Mouse (Mus musculus): ENCODE data around the gene Il2rg. TPM values are rescaled to one million over a fixed set of nuclear protein-coding genes. Genes with fewer than 3 reads are reported as not detected.

Gene Il2rg
- 1,000 to 10,000 TPM; 1,410 to 1,592 TPM for polyA plus RNA-seq (2017; shearing (Covaris generic))

- peak; percentile 89 for ATAC-seq
Observed at GRCm38 (mm10) chrX:101268025-101268754, at the start of gene Il2rg. Il2rg (minus strand) TSS chrX:101268255.

GRCm38 (mm10) chrX:101313625-101314359, 45.7 kb upstream of the Il2rg start:
- ATAC-seq: no peak

- no peak for ATAC-seq
Observed at GRCm38 (mm10) chrX:101309299-101309698, 41.2 kb upstream of the Il2rg start.

DNA sequence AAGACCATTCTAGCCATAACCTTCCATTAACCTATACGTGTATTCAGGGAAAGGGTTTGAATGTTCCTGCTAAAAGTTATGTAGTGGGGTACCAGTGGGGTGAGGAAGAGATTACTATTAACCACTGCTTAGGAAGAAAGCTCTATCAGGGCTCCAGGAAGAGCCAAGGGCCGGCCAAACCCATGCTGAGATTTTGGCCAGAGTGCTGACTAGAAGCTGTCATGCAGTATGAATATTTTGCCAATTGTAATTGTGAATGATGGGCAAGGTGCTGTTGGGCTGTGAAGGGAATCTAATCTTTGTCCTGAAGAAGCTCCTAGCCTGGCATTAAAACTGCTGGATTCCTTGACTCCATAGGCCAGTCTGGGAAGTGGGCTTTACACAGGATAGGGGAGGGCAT, 36.6 kb upstream of the Il2rg start:
- ATAC-seq: no peak

GRCm38 (mm10) chrX:101301654-101302053, 33.6 kb upstream of the Il2rg start:
- no peak for ATAC-seq

DNA sequence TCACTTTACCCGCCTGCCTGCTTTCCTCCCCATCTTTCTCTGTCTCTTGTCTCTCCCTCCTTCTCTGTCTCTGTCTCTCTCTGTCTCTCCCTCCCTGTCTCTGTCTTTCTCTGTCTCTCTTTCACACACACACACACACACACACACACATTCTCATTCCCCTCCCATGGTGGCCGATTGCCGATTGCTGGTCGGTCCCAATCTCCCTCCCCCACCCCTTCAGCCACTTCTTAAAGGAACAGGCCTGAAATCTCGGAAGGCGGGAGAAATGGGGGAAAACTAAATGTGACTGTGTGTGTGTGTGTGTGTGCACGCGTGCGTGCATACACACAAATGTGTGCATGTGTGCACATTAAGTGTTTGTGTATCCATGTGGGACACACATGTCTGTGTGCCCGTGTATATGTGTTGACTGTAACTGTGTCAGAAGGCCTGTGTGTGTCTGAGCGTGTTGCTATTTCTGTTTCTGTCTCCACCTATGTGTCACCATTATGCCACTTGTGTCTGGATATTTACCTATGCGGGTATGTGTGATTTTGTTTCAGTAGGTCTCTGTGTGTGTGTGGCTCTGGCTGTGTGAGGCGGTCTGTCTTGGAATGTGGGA, 32.5 kb upstream of the Il2rg start:
- no peak for ATAC-seq

- no peak for ATAC-seq
Observed at GRCm38 (mm10) chrX:101299473-101300426, 31.7 kb upstream of the Il2rg start.

- ATAC-seq: no peak
Observed at GRCm38 (mm10) chrX:101299055-101299454, 31.0 kb upstream of the Il2rg start, which contains the start of gene Nlgn3. Nlgn3 (plus strand) TSS chrX:101299168.

DNA sequence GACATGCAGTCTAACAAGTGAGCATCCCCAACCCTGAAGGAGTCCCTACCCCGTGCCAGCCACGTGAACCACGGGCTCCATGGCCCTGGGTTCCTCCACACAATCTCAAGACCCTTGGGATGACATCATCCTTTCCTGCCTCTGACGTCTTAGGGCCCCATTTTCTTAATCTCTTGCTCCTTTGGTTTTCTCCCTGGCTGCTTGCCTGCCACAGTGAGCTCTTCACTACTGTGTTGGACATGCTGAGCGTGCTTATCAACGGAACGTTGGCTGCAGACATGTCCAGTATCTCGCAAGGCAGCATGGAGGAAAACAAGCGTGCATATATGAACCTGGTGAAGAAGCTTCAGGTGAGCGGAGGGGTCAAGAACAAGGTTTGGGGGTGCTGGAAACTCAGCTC, 22.1 kb upstream of the Il2rg start:
- no peak for ATAC-seq

- ATAC-seq: no peak
Observed at GRCm38 (mm10) chrX:101289037-101289436, 21.0 kb upstream of the Il2rg start.

DNA sequence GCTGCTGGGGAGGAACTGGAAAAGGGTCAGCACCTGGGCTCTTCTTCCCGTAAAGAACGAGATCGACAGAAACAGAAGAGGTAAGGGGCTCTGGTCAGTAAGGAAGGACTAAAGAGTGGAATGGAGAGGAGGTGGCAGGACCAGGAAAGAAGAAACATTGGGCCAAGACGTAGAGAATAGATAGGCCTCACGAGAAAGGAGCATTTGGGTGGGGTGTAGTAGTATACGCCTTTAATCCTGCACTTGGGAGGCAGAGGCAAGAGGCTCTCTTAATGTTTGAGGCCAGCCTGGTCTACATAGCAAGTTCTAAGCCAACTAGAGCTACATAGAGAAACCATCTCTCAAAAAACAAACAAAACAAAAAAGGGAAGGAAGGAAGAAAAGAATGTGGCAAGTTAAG, 20.4 kb upstream of the Il2rg start:
- ATAC-seq: no peak

GRCm38 (mm10) chrX:101287543-101287942, 19.5 kb upstream of the Il2rg start:
- ATAC-seq: no peak

- no peak for ATAC-seq
Observed at GRCm38 (mm10) chrX:101285953-101286670, 18.1 kb upstream of the Il2rg start.

GRCm38 (mm10) chrX:101285534-101285933, 17.5 kb upstream of the Il2rg start:
- peak; percentile 46 for ATAC-seq

- ATAC-seq: no peak
Observed at GRCm38 (mm10) chrX:101282813-101283212, 14.8 kb upstream of the Il2rg start.

- ATAC-seq: peak; percentile 90
Observed at GRCm38 (mm10) chrX:101273875-101274738, 6.1 kb upstream of the Il2rg start, which contains the start of gene Med12. Med12 (plus strand) TSS chrX:101274030.

- ATAC-seq: peak; percentile 41
Observed at GRCm38 (mm10) chrX:101273410-101273809, 5.4 kb upstream of the Il2rg start.

DNA sequence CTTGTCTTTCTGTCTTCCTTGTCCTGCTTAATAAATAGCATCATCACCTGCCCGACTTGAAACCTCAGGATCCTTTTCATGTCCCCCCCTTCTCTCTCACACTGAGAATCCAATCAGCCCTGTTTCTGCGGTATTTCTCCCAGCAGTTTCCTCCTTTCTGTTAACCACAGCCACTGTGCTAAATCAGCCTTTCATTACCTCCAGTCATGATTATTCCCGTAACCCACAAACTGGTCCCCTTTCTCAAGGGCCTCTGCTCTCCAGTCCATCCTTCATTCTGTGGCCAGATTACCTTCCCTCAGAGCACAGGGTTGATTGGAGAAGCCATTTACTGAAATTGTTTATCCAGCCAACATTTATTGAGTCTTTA, 685 bp upstream of the Il2rg start, which contains the start of gene Gm20489:
Gene Gm20489, minus strand, starts transcription at position 269 of the 370 bp plus-strand sequence.
- no peak for ATAC-seq

DNA sequence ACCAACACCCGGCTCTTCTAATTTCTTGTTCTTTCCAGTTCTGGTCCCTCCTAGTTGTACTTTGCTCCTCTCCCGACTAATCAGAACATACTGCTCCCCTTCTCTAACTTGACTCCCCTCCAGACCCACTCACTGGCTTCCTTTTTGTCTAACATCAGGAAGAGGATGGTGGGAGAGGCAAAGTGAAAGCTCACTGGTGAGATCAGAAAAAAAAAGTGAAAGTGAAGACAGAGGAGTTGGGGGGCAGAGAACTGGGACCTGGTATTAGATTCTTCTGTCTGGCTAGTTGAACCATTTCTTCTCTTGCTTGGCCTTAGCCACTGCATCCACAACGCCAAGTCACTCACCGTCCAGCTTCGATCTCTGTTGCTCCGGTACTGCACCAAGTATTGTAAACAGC, 1.4 kb downstream of the Il2rg start:
- ATAC-seq: no peak

- ATAC-seq: no peak
Observed at GRCm38 (mm10) chrX:101263892-101264291, 4.2 kb downstream of the Il2rg start, which contains the start of gene Gm614. Gm614 (minus strand) TSS chrX:101263992.
